Mouse (Mus musculus) forebrain, embryonic 16.5 days (tissue): ENCODE data around the gene Pla2g4b. TPM values are rescaled to one million over a fixed set of nuclear protein-coding genes. Genes with fewer than 3 reads are reported as not detected.

Experiments
- ATAC-seq: fragments of 200-750 bp; cut with Nextera tagmentation; 2 replicates; pipeline ENCODE4 v1.8.0; 2017; ENCODE audit warnings: mild to moderate bottlenecking, moderate library complexity
- H3K27ac ChIP-seq: fragments of 300-500 bp; sonication (generic); 2 replicates; pipeline ENCODE4 v1.5.1; 2014; ENCODE audit warnings: low read length, control low read depth
- H3K27me3 ChIP-seq: fragments of 300-500 bp; sonication (generic); replicated peaks from 2 replicates; pipeline ENCODE4 v1.6.1; 2014; ENCODE audit warnings: low read length; ENCODE audit not compliant: control insufficient read depth, insufficient read depth
- H3K36me3 ChIP-seq: fragments of 300-500 bp; sonication (generic); 2 replicates; pipeline ENCODE4 v1.6.1; 2014; ENCODE audit not compliant: control insufficient read depth, insufficient read depth
- H3K4me1 ChIP-seq: fragments of 300-500 bp; sonication (generic); replicated peaks from 2 replicates; pipeline ENCODE4 v1.6.1; 2014; ENCODE audit warnings: low read length; ENCODE audit not compliant: control insufficient read depth, insufficient read depth
- H3K4me2 ChIP-seq: fragments of 300-500 bp; sonication (generic); 2 replicates; pipeline ENCODE4 v1.6.1; 2014; ENCODE audit warnings: mild to moderate bottlenecking, low read length, control low read depth
- H3K4me3 ChIP-seq: fragments of 300-500 bp; sonication (generic); replicated peaks from 2 replicates; pipeline ENCODE4 v1.5.1; 2014; ENCODE audit warnings: mild to moderate bottlenecking, low read length, control low read depth
- H3K9ac ChIP-seq: fragments of 300-500 bp; sonication (generic); replicated peaks from 2 replicates; pipeline ENCODE4 v1.6.1; 2014; ENCODE audit warnings: low read depth, low read length, control low read depth
- H3K9me3 ChIP-seq: fragments of 300-500 bp; sonication (generic); 2 replicates; pipeline ENCODE4 v1.6.1; 2016; ENCODE audit warnings: low read length; ENCODE audit not compliant: control insufficient read depth
- WGBS: fragments of 180-500 bp; shearing (Covaris S2); extraction: QIAGEN DNeasy Blood & Tissue Kit; methylation state at CpG from one replicate; pipeline ENCODE4 v1.1.7; 2014; 5-methylcytosine and 5-hydroxymethylcytosine counted together
- polyA plus RNA-seq: library from polyadenylated mRNA; unstranded; fragments of >200 nt; fragmentation: Nextera tagmentation; extraction: Ambion mirVana; gene quantifications from 2 replicates; pipeline ENCODE4 v1.2.1, GENCODE M21; 2015

The Pla2g4b gene
- polyA plus RNA-seq, 1 experiment from 2014 or later: 4.0 TPM

DNA sequence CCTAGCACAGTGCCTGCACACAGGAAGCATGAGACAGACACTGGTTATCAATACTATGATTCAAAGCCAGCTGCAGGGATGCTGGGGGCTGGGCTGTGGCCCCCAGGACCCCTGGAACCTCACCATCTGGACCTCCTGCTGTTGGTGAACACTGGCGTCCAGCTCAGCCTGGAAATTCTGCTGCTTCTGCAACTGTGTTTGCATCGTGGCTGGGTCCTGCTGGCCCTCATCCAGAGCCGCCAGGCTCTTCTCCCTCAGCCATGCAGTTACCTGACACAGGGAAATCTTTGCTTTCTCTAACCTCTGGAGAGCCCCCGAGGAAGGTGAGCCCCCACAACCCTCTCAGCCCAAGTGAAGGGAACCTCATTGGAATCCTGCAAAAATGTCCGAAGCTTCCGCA is 18.2 kb downstream of the Pla2g4b start:
- no peaks in the 10 kb centered on the region for H3K36me3 ChIP-seq
- ATAC-seq: no peak
- H3K4me3 ChIP-seq: no peak overlapping the region
- no peaks in the 10 kb centered on the region for H3K27me3 ChIP-seq
- no peak overlapping the region for H3K4me2 ChIP-seq
- no peaks in the 10 kb centered on the region for H3K9me3 ChIP-seq
- H3K9ac ChIP-seq: no peak overlapping the region
- no peaks in the 10 kb centered on the region for H3K4me1 ChIP-seq
- no peak overlapping the region for H3K27ac ChIP-seq
- 61% methylated on average over 6 of the region's 6 CpGs for WGBS

DNA sequence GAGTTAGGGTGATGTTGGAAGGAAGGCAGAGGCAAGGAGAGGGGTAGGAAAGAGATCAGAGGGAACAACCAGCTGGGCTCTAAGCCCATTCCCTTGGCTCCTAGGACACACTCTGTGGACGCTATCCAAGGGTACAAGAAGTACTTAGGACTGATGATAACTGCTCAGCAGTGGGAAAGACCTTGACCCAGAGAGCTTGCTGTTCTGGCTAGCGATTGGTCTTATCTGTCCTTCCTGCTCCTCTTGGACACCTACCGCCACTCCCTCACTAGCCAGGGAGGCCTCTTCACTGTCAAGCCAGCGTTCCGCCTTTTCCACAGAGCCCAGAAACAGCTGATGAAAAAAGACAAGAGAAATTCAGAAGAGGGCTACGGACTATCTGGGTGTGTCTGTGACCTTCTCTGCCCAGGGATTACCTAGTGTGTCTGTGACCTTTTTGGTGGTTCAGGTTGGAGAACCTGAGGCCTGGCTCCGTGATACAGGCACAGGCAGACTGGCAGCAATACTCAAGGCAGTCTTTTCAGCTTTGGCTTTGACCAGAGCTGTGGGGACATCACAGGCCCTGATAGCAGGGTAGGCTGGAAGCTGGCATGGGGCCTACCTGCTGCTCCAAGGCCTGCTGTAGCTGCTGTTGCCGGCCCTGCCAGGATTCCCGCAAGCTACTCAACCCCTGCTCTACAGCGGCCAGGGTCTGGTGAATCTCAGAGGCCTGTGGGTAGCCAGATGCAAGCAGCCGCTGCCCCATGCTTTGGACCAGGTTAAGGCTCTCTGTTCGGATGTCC is 21.7 kb downstream of the Pla2g4b start:
- Histone ChIP-seq H3K4me1 (no peaks in the 10 kb centered on the region), H3K27ac (no peak overlapping the region), H3K9me3 (no peaks in the 10 kb centered on the region), H3K9ac (no peak overlapping the region), H3K27me3 (no peaks in the 10 kb centered on the region), H3K4me2 (no peak overlapping the region), H3K4me3 (no peak overlapping the region), H3K36me3 (no peaks in the 10 kb centered on the region)
- 92% methylated on average over 12 of the region's 12 CpGs for WGBS
- no peak for ATAC-seq

DNA sequence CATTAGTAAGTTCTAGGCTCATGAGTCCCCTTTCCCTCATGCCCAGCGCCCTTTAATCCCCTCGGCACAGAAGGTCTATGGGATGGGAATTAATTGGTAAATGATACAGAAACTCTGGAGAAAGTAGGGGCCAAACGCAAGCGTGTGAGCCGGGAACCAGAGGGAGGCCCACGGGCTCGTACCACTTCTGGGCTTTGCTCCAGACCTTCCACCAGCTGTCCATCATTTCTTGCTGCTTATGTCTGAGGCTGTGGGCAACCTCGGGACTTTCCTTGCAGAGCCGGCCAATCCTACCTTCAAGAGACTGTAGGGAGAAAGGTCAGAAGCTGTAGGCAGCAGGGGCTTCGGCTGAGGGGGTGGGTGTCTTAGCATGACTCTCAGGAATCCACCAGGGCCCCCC is 22.7 kb downstream of the Pla2g4b start:
- H3K4me1 ChIP-seq: no peaks in the 10 kb centered on the region
- H3K4me2 ChIP-seq: no peak overlapping the region
- no peaks in the 10 kb centered on the region for H3K9me3 ChIP-seq
- no peaks in the 10 kb centered on the region for H3K36me3 ChIP-seq
- no peaks in the 10 kb centered on the region for H3K27me3 ChIP-seq
- H3K4me3 ChIP-seq: no peak overlapping the region
- H3K27ac ChIP-seq: no peak overlapping the region
- H3K9ac ChIP-seq: no peak overlapping the region
- no peak for ATAC-seq
- 68% methylated on average over 10 of the region's 10 CpGs for WGBS

DNA sequence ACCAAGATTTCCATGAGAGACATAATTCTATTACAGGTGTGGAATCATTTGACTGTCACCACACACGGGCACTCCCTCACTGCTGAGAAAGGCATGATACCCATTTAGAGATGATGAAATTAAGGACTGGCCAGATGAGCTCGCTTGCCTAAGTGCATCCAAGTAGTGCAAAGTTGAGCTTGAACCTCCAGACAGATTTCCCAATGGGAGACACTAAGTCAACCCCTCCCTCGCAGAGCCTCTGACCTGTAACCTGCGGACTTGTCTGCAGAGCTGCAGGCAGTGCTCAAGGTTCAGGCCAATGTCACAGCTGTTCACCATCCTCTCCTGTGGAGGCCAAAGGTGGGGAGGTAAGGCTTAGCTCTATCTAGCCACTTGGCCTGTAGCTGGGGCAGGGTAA is 25.6 kb downstream of the Pla2g4b start:
- no peak overlapping the region for H3K4me3 ChIP-seq
- no peak overlapping the region for H3K9ac ChIP-seq
- WGBS: 82% methylated on average over 4 of the region's 4 CpGs
- no peak overlapping the region for H3K27ac ChIP-seq
- no peaks in the 10 kb centered on the region for H3K4me1 ChIP-seq
- no peaks in the 10 kb centered on the region for H3K36me3 ChIP-seq
- no peak for ATAC-seq
- H3K27me3 ChIP-seq: no peaks in the 10 kb centered on the region
- no peak overlapping the region for H3K4me2 ChIP-seq
- H3K9me3 ChIP-seq: no peaks in the 10 kb centered on the region

DNA sequence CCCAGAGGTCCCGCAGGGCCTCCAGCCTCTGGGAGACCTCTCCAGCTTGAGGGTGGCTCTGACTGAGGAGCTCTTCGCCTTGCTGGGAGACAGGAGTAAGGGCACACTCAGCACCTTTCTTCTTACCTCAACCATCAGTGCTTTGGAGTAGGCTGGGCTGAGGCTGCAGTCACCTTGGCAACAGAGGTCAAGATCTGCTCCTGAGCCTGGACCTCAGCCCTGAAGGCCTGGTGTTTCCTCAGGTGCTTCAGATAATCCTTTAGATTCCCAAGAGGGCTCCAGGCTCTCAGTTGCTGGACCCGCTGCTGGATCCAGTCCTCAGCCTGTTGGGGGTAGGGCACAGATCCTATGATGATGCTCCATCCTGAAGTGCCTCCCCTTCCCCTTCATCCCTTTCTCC is 26.2 kb downstream of the Pla2g4b start:
- Histone ChIP-seq H3K4me2 (no peak overlapping the region), H3K27ac (no peak overlapping the region), H3K9ac (no peak overlapping the region), H3K36me3 (no peaks in the 10 kb centered on the region), H3K27me3 (no peaks in the 10 kb centered on the region), H3K4me3 (no peak overlapping the region), H3K9me3 (no peaks in the 10 kb centered on the region), H3K4me1 (no peaks in the 10 kb centered on the region)
- no peak for ATAC-seq
- WGBS: 86% methylated on average over 3 of the region's 3 CpGs

DNA sequence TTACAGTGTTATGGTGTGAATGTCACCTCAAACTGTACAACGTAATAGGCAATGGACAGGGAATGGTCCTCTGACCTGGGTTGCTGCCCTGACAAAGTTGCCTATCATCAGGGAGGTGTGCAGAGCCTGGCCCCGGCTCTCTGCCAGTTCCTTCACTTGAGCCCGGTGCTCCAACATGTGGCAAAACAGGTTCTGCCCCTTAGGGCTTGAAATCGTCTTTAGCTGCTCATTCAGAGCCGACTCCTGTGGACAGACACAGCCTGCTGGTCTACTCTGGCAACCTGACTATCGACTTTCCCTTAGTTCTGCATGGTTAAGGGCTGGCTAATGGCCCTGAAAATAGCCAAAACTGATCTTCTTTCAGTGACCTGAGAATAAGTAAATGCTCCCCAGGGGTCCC is 27.0 kb downstream of the Pla2g4b start:
- H3K9me3 ChIP-seq: no peaks in the 10 kb centered on the region
- no peak overlapping the region for H3K4me2 ChIP-seq
- no peaks in the 10 kb centered on the region for H3K4me1 ChIP-seq
- WGBS: 76% methylated on average over 6 of the region's 6 CpGs
- H3K27ac ChIP-seq: no peak overlapping the region
- no peak overlapping the region for H3K4me3 ChIP-seq
- H3K27me3 ChIP-seq: no peaks in the 10 kb centered on the region
- no peaks in the 10 kb centered on the region for H3K36me3 ChIP-seq
- no peak for ATAC-seq
- H3K9ac ChIP-seq: no peak overlapping the region

DNA sequence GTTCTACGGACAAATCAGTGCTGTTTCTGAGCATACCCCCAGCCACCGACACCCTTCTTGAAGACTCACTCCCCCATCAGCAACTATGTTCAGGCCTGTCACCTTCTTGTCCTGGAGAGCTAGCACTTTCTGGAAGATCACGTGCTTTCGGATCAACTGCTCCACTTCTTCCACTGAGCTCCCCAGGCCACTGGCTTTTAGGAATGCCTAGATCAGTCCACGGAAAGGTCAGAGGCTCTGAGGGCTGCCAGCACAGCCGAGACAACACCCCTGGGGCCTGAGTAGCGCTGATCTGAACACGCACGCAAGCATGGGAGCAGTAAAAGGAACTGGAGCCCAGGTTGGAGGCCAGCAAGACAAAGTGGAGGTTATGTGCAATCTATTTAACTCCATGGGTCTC is 27.4 kb downstream of the Pla2g4b start:
- H3K4me3 ChIP-seq: no peak overlapping the region
- H3K9ac ChIP-seq: no peak overlapping the region
- no peaks in the 10 kb centered on the region for H3K9me3 ChIP-seq
- ATAC-seq: no peak
- no peaks in the 10 kb centered on the region for H3K27me3 ChIP-seq
- no peak overlapping the region for H3K27ac ChIP-seq
- no peaks in the 10 kb centered on the region for H3K4me1 ChIP-seq
- no peaks in the 10 kb centered on the region for H3K36me3 ChIP-seq
- WGBS: 81% methylated on average over 9 of the region's 9 CpGs
- no peak overlapping the region for H3K4me2 ChIP-seq

DNA sequence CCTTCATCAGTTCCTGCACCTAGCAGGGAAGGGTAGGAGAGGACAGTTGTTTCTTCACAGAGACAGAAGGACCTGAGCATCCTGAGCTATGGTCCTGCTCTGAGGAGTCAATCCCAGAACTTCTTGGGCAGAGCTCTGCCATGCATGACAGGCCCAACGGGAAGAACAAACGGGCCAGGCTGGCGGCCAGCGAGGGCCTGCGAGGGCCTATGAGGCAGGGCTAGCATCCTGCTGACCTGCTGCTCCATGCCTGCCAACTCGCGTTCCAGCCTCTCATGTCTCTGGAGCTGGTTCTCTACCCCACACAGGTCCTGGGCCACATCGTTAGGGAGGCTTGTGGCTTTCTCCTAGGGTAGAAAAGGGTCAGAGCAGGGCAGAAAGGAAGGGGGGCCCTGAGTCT is 29.0 kb downstream of the Pla2g4b start:
- no peak for ATAC-seq
- no peak overlapping the region for H3K4me2 ChIP-seq
- no peaks in the 10 kb centered on the region for H3K4me1 ChIP-seq
- H3K27ac ChIP-seq: no peak overlapping the region
- no peaks in the 10 kb centered on the region for H3K36me3 ChIP-seq
- H3K9me3 ChIP-seq: no peaks in the 10 kb centered on the region
- 75% methylated on average over 8 of the region's 8 CpGs for whole genome bisulfite sequencing
- no peak overlapping the region for H3K9ac ChIP-seq
- no peaks in the 10 kb centered on the region for H3K27me3 ChIP-seq
- no peak overlapping the region for H3K4me3 ChIP-seq

DNA sequence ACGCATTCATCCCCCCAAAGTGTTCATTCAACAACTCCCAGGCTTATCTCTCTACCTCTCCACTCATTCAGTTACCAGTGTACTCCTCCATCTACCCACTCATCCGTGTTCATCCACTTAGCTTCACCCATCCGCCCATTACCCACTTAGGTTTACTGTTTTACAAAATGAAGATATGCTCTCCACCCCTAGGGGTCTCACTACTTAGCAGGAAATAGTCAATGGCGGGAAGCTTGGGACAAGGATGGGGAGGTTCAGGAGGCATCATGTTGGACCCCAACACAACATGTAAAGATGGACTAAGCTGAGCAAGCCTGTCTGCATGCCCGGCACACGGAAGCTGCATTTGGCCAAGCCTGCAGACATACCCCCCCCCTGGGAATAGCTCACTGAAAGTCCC is 31.4 kb downstream of the Pla2g4b start:
- Histone ChIP-seq H3K4me1 (no peaks in the 10 kb centered on the region), H3K27me3 (no peaks in the 10 kb centered on the region), H3K9me3 (no peaks in the 10 kb centered on the region), H3K36me3 (no peaks in the 10 kb centered on the region), H3K4me2 (no peak overlapping the region), H3K27ac (no peak overlapping the region), H3K4me3 (no peak overlapping the region), H3K9ac (no peak overlapping the region)
- ATAC-seq: no peak
- 83% methylated on average over 6 of the region's 6 CpGs for WGBS

DNA sequence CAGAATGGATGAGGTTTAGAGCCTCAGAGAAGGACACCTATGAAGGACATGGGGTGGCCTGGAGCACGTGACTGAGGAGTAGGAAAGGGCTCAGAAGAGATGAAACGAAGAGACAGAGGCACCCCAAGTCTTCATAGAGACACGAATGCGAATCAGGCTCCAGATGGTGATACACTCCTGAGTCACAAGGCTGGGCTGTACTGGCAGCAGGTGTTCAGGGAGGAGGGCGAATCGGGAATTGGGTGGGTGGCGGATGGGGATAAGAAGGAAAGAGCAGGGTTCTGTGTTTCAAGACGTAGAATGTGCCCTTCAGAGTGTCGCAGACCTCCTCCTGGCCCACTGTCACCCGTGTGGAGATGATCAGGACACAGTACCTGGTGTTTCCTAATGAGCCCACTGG is 32.0 kb downstream of the Pla2g4b start:
- no peaks in the 10 kb centered on the region for H3K36me3 ChIP-seq
- no peak overlapping the region for H3K4me2 ChIP-seq
- no peak overlapping the region for H3K27ac ChIP-seq
- H3K27me3 ChIP-seq: no peaks in the 10 kb centered on the region
- WGBS: 90% methylated on average over 10 of the region's 10 CpGs
- H3K9ac ChIP-seq: no peak overlapping the region
- no peak overlapping the region for H3K4me3 ChIP-seq
- no peaks in the 10 kb centered on the region for H3K4me1 ChIP-seq
- no peak for ATAC-seq
- no peaks in the 10 kb centered on the region for H3K9me3 ChIP-seq
